Mouse (Mus musculus) frontal cortex, postnatal 36 days (tissue): ENCODE results near the gene Tspan31.
A peak's percentile ranks its signal among the peaks of the same experiment; 100 is the strongest.

Experiments
- DNase-seq, 2 experiments: peaks; one replicate each; pipeline ENCODE4 v3.0.0; 2022; ENCODE audit warnings: low spot score in 2 of 2

The Tspan31 gene

DNA sequence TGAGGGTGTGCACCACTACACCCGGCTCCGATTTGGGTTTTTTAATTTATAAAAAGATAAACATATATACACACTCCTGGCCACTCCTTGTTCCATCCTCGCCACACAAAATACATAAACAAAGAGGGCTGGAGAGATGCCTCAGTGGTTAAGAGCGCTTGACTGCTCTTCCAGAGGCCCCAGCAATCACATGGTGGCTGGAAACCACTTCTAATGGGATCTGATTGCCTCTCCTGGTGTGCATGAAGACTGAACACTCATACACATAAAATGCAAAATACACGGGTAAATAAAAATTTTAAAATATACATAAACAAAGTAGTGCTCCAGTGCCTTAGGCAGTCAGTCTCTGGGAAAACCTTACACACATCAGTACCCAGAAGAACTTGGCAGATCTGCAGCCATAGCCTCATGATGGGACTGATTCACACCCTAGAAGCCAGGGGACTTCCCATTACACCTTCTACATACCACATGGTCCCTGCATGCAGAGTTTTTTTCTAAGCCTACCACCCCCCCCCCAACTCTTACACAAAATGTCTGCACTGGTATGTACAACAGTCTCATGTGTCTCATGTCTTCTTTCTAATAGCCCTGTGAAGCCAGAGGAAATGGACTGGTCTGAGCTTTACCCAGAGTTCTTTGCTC, 27.5 kb downstream of the Tspan31 start:
- no peak for DNase-seq

DNA sequence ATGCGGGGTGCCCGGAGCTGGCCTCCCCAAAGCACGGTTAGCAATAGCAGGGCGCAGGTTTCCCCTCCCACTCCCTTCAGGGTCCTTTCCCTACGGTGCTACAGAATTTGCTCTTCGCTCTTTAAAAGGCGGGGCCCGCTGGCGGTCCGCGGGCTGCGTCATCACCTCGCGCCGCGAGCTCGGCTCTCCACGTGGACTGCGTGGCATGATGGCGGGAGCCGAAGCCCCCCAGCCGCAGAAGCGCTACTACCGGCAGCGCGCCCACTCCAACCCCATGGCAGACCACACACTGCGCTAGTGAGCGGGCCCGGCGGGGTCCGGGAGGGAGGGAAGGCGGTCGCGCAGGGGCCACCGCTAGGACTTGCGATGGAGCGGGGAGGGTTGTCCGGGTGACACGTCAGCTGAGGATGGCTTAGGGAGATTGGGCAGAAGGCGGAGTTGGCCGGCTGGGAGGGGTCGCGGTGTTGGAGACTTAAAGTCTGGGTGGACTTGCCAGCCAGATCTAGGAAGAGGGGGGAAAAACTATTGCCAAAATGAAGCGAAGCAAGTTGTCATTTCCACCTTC, 28.2 kb downstream of the Tspan31 start:
- peak; percentile 90 to 94 for DNase-seq

DNA sequence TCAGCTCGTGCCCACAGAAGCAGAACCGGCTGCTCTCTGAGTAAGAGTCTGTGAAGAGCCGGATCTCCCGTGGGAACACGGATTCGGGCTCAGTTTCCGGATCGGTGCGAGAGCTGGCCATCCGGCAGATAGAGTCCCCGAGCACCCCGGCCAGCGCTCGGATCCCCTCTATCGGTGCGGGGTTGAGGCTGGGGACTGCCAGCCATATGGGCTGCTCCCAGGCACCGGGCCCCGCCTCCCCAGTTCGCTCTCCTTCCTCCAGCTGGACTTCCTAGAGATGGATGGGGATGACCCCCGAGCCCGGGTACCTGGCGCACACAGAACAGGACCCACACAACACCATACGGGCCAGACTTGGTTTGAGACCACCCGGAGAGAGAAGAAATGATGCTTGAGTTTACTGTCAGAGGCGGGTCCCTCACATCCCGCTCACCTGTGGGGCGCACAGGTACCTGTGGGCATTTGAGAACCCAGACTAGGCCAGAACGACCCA, 28.7 kb downstream of the Tspan31 start, which contains the start of the genes Mettl1 and Eef1akmt3:
Gene Mettl1, plus strand, starts transcription at position 141 of the 493 bp plus-strand sequence.
Gene Eef1akmt3, minus strand, starts transcription at position 240 of the 493 bp plus-strand sequence.
- DNase-seq, result peak in 1 of 2 experiments; percentile 53

DNA sequence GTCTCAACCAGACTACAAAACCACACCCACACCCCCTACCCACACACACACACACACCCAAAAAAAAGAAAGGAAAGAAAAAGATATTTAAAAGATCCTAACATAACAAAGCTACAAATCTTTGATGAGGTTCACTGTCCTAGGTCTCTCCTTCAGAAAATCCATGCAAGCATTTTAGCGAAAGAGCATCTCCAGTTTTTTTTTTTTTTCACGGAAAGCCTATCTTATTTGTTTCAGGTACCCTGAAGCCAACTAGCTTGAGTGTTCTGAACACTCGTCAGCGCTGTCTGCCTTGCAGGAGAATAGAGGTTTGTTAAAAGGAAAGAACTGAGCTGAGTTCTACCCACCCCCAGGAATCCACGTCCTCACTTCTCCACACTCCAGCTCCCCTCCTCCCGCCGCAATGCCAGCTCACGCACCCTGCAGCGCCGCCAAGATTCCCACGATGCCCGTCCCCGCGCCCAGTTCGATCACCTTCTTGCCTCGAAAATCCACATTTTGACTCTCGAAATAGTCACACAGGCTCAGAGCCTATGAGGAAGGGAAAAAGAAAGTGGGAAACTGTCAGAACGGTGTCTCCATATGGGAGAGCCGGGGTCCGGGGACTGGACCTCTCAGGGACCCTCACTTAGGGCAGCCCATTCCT, 29.4 kb downstream of the Tspan31 start:
- peak; percentile 42 to 55 for DNase-seq

DNA sequence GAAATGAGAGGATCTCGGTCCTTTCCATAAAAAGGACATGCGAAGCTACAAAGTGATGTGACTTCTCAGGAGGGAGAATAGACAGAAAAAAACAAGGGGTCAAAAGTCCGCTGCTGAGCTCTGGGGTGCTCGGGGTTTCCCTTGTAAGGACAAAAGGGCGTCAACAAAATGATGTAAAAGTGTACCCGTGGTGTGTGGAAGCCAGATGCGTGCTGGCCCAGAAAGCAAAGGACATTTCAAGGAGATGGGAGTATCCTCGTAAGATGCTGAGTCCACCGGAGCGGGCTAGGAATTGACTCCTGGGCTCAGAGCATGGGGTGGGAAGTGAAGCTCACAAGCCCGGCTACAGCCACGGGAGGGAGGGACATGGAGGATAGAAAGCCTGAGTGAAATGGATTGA, 32.4 kb downstream of the Tspan31 start:
- DNase-seq, result no peak

DNA sequence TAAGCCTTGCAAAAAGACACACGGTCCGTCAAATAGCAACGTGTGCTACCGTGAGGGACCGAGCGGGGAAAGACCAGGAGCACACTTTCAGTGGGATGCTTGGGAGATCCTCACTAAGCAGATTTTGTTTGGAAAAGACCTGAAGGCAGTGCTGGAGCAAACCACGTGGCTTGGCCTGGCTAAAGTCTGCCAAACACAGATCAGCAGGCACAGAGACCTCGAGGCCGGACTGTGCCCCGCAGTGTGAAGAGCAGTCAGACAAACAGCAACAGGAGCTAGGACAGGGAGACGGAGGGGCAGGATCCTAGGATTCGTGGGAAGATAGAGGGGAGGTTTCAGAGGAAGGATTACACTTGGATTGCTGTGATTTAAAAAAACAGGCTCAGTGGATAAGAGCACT, 33.8 kb downstream of the Tspan31 start:
- DNase-seq, result no peak

DNA sequence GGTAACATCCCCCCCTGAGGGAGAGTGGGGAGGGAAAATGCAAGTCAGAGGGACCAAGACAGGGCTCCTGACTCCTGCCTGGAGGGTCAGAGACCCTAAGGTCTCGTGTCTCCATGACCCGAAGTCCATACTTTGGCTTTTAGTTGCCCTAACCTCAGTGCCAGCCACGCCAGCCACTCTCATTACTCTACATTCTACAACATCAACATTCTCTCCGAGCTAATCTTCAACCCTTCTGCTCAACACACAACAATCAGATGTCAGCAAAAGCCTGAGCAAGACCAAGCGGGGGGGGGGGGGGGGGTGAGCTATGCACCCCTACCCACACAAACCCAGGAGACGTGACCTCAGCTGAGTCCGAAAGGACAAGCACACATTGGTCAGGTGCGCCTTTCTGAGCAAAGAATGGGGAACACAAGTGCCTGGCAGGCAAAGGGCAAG, 36.7 kb downstream of the Tspan31 start:
- no peak for DNase-seq

DNA sequence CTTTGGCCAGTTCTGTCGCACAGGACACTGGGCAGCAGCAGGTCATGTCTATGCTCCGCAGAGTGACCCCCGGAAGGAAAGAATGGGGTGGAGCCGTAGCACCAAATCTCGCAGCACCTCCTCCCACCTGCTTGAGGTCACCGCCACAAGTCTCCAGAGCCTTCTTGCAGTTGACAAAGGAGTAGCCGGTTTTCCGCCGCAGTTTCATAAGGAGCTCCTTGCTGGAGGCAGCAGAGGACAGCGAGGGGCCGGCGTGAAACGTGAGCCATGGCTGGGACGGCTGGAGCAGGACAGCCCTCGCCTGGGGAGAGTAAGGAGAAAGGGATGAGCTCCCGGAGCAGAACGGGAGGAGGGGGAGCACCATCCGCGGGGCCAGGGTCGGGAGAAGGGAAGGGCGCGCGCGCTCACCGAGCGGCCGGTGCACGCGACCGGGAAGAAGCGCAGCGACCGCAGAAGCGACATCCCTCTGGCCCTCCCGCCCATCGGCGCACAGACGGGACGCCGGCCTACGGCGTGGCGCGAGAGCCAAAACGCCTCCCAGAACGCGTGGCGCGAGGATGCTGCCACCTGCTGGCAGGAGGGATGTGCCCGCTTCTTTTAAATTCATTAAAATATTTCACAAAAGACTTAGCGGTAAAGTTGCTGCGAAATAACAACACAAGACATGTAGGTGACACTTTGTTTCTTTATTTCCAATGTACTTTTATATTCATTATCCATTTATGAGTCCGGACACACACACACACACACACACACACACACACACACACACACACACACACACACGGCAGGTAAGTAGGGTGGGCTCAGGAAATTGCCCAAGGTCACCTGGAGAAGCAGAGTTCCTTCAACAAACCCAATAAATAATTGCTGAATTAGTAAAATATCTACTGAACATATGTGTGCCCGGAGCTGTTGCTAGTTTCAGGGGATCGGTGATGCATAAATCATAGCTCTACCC, 39.4 kb downstream of the Tspan31 start, which contains the start of gene Tsfm:
Gene Tsfm, minus strand, starts transcription at position 505 of the 961 bp plus-strand sequence.
- DNase-seq, result peak; percentile 92 to 93

DNA sequence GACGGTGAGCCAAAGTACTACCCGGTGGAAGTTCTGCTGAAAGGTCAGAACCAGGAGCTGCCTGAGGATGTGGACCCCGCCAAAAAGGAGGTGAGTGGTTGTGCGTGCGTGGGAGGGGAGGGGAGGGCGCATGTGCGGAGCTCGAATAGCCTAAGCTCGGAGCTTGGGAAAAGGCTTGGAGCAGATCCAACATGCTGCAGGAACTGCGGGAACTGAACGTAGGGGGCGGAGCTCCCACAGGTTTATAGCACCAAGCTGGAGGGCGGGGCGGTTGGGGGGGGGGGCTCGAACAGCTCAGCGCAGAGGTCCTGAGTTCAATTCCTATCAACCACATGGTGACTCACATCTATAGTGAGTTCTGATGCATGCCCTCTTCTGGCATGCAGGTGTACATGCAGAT, 51.6 kb downstream of the Tspan31 start:
- DNase-seq, result no peak
